Mouse (Mus musculus) liver, embryonic 14.5 days (tissue): ENCODE data around the gene Nop53.

ENCODE experiments used
- CTCF ChIP-seq: IDR thresholded peaks from 2 replicates; pipeline ENCODE4 v1.5.1; 2016; ENCODE audit warnings: antibody characterized with exemption, low read depth, control low read depth
- EP300 ChIP-seq: IDR thresholded peaks from 2 replicates; pipeline ENCODE4 v1.6.1; 2016; ENCODE audit warnings: antibody characterized with exemption, low read depth

DNA sequence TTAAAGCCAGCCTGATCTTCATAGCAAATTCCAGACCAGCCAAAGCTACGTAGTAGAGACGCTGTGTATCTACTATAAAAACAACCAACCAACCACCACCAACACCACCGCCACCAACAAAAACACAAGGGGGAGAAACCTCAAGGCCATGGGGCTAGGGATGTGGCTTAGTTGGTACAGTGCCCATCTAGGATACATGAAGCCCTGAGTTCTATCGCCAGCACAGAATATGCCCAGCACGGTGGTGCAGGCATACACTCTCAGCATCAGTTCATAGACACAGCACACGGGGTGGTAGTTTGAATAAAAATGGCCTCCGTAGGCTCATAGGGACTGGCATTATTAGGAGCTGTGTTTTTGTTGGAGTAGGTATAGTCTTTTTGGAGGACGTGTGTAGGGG, 22.4 kb upstream of the Nop53 start:
- TF ChIP-seq CTCF (no peak), EP300 (no peak)
